Mouse (Mus musculus) forebrain, embryonic 10.5 days (tissue): ENCODE data around the gene Plppr5. TPM values are rescaled to one million over a fixed set of nuclear protein-coding genes. Genes with fewer than 3 reads are reported as not detected.

Experiments used
- DNase-seq: peaks from one replicate; pipeline ENCODE4 v3.0.0-alpha.2; 2017; ENCODE audit warnings: low spot score; ENCODE audit errors: extremely low spot score
- H3K27ac ChIP-seq: fragments of 300-500 bp; sonication (generic); 2 replicates; pipeline ENCODE4 v1.5.1; 2016; ENCODE audit warnings: mild to moderate bottlenecking
- H3K27me3 ChIP-seq: fragments of 300-500 bp; sonication (generic); 2 replicates; pipeline ENCODE4 v1.6.1; 2016; ENCODE audit warnings: mild to moderate bottlenecking; ENCODE audit not compliant: poor library complexity, severe bottlenecking
- H3K36me3 ChIP-seq: fragments of 300-500 bp; sonication (generic); replicated peaks from 2 replicates; pipeline ENCODE4 v1.6.1; 2016; ENCODE audit warnings: mild to moderate bottlenecking, moderate library complexity
- H3K4me1 ChIP-seq: fragments of 300-500 bp; sonication (generic); 2 replicates; pipeline ENCODE4 v1.6.1; 2016
- H3K4me3 ChIP-seq: fragments of 300-500 bp; sonication (generic); 2 replicates; pipeline ENCODE4 v1.5.1; 2016; ENCODE audit warnings: mild to moderate bottlenecking, moderate library complexity
- H3K9me3 ChIP-seq: fragments of 300-500 bp; sonication (generic); 2 replicates; pipeline ENCODE4 v1.6.1; 2016; ENCODE audit warnings: mild to moderate bottlenecking, moderate library complexity
- WGBS: fragments of 180-500 bp; shearing (Covaris S2); methylation state at CpG from one replicate; pipeline ENCODE4 v1.1.7; 2016; 5-methylcytosine and 5-hydroxymethylcytosine counted together
- polyA plus RNA-seq: library from polyadenylated mRNA; unstranded; fragments of >200 nt; fragmentation: Nextera tagmentation; extraction: Ambion mirVana; gene quantifications from 2 replicates; pipeline ENCODE4 v1.2.1, GENCODE M21; 2016

The Plppr5 gene
- polyA plus RNA-seq, 1 experiment from 2014 or later, result 0.12 TPM

- no peak overlapping the region for H3K4me3 ChIP-seq
- H3K27me3 ChIP-seq, result no peaks in the 10 kb centered on the region
- H3K9me3 ChIP-seq, result no peaks in the 10 kb centered on the region
- no peaks in the 10 kb centered on the region for H3K36me3 ChIP-seq
- DNase-seq, result no peak
- H3K27ac ChIP-seq, result no peak overlapping the region
- no peaks in the 10 kb centered on the region for H3K4me1 ChIP-seq
Observed at GRCm38 (mm10) chr3:117723390-117723789, 148.8 kb downstream of the Plppr5 start.

- DNase-seq, result no peak
- H3K27ac ChIP-seq, result no peak overlapping the region
- WGBS, result 68% methylated on average over 5 of the region's 5 CpGs
- H3K9me3 ChIP-seq, result no peaks in the 10 kb centered on the region
- peaks cover 7% of the 10 kb centered on the region for H3K4me1 ChIP-seq
- H3K4me3 ChIP-seq, result no peak overlapping the region
- H3K27me3 ChIP-seq, result no peaks in the 10 kb centered on the region
- no peaks in the 10 kb centered on the region for H3K36me3 ChIP-seq
Observed at GRCm38 (mm10) chr3:117724521-117724920, 149.9 kb downstream of the Plppr5 start.

GRCm38 (mm10) chr3:117725501-117725900 lies 150.9 kb downstream of the Plppr5 start:
- 93% methylated on average over 1 of the region's 1 CpGs for WGBS
- Histone ChIP-seq H3K27me3 (no peaks in the 10 kb centered on the region), H3K9me3 (no peaks in the 10 kb centered on the region), H3K36me3 (no peaks in the 10 kb centered on the region), H3K27ac (no peak overlapping the region), H3K4me1 (peaks cover 16% of the 10 kb centered on the region), H3K4me3 (no peak overlapping the region)
- DNase-seq, result no peak

GRCm38 (mm10) chr3:117728136-117728535 lies 153.5 kb downstream of the Plppr5 start:
- no peaks in the 10 kb centered on the region for H3K27me3 ChIP-seq
- 55% methylated on average over 1 of the region's 1 CpGs for whole genome bisulfite sequencing
- no peak overlapping the region for H3K27ac ChIP-seq
- H3K9me3 ChIP-seq, result no peaks in the 10 kb centered on the region
- H3K4me3 ChIP-seq, result no peak overlapping the region
- H3K4me1 ChIP-seq, result peaks cover 22% of the 10 kb centered on the region
- no peaks in the 10 kb centered on the region for H3K36me3 ChIP-seq
- DNase-seq, result no peak

GRCm38 (mm10) chr3:117729121-117730072 lies 154.8 kb downstream of the Plppr5 start:
- Histone ChIP-seq H3K4me3 (no peak overlapping the region), H3K27ac (no peak overlapping the region), H3K27me3 (no peaks in the 10 kb centered on the region), H3K9me3 (no peaks in the 10 kb centered on the region), H3K4me1 (peaks cover 22% of the 10 kb centered on the region), H3K36me3 (no peaks in the 10 kb centered on the region)
- WGBS, result 50% methylated on average over 9 of the region's 9 CpGs
- no peak for DNase-seq

GRCm38 (mm10) chr3:117731545-117731944 lies 156.9 kb downstream of the Plppr5 start:
- DNase-seq, result no peak
- no peak overlapping the region for H3K4me3 ChIP-seq
- H3K27me3 ChIP-seq, result no peaks in the 10 kb centered on the region
- no peaks in the 10 kb centered on the region for H3K36me3 ChIP-seq
- no peak overlapping the region for H3K27ac ChIP-seq
- peaks cover 22% of the 10 kb centered on the region for H3K4me1 ChIP-seq
- H3K9me3 ChIP-seq, result no peaks in the 10 kb centered on the region
- 53% methylated on average over 3 of the region's 3 CpGs for WGBS

- H3K4me1 ChIP-seq, result peaks cover 22% of the 10 kb centered on the region
- no peaks in the 10 kb centered on the region for H3K27me3 ChIP-seq
- no peaks in the 10 kb centered on the region for H3K36me3 ChIP-seq
- 63% methylated on average over 4 of the region's 4 CpGs for WGBS
- DNase-seq, result no peak
- H3K9me3 ChIP-seq, result no peaks in the 10 kb centered on the region
- no peak overlapping the region for H3K4me3 ChIP-seq
- H3K27ac ChIP-seq, result no peak overlapping the region; the same call in 1 of the 2 replicates
Observed at GRCm38 (mm10) chr3:117732661-117733060, 158.0 kb downstream of the Plppr5 start.

Other genes starting within 250 kb of the Plppr5 start
- 0.05 and 0.41 TPM in 2 replicates for gene Plppr4, start 214.0 kb upstream of the Plppr5 start, polyA plus RNA-seq